Mouse (Mus musculus) liver, embryonic 14.5 days (tissue): ENCODE measurements around the gene Tacc2.

ENCODE experiments used
- CTCF ChIP-seq: IDR thresholded peaks from 2 replicates; pipeline ENCODE4 v1.5.1; 2016; ENCODE audit warnings: antibody characterized with exemption, low read depth, control low read depth
- EP300 ChIP-seq: IDR thresholded peaks from 2 replicates; pipeline ENCODE4 v1.6.1; 2016; ENCODE audit warnings: antibody characterized with exemption, low read depth

- TF ChIP-seq CTCF (no peak), EP300 (no peak)
These were observed 828 bp downstream of the Tacc2 start for GRCm38 (mm10) chr7:130578066-130578465.
